Mouse (Mus musculus) kidney, adult 2 months (tissue): ENCODE data around the gene Msi2.

Source experiments
- CTCF ChIP-seq: fragments of 200-500 bp; conservative IDR thresholded peaks from 2 replicates; pipeline ENCODE4 v1.5.1; 2011; ENCODE audit warnings: low read depth, mild to moderate bottlenecking, control low read depth, low read length, moderate library complexity, mixed read lengths; ENCODE audit not compliant: insufficient read depth, insufficient read length
- POLR2A ChIP-seq: fragments of 200-500 bp; IDR thresholded peaks from one replicate; pipeline ENCODE4 v1.6.1; 2011; ENCODE audit warnings: low read depth, low read length, control low read depth

GRCm38 (mm10) chr11:88559365-88559970, 158.8 kb downstream of the Msi2 start:
- TF ChIP-seq CTCF (no peak), POLR2A (no peak)
